Mouse (Mus musculus) neutrophil, adult 5-6 weeks (primary cell): ENCODE data around the gene Acvr2b. TPM values are rescaled to one million over a fixed set of nuclear protein-coding genes. Genes with fewer than 3 reads are reported as not detected.
"Not testable (repeated sequence)": the region's sequence is repeated elsewhere in the genome, so short reads cannot be mapped to it uniquely, and the experiment has no call there.

Experiments
- ATAC-seq: fragments of 151-379, 151-347 bp; 2 replicates; pipeline ENCODE4 v1.8.0; 2017; ENCODE audit warnings: mild to moderate bottlenecking, moderate TSS enrichment; ENCODE audit not compliant: insufficient number of reproducible peaks, poor library complexity, low FRiP score, severe bottlenecking; ENCODE audit errors: extremely low read depth
- total RNA-seq: library from RNA; stranded (forward); fragments of 200-1000 nt; gene quantifications from 2 replicates; pipeline ENCODE4 v1.2.3, GENCODE M21; 2017

The Acvr2b gene
- total RNA-seq: not detected in 2 replicates

DNA sequence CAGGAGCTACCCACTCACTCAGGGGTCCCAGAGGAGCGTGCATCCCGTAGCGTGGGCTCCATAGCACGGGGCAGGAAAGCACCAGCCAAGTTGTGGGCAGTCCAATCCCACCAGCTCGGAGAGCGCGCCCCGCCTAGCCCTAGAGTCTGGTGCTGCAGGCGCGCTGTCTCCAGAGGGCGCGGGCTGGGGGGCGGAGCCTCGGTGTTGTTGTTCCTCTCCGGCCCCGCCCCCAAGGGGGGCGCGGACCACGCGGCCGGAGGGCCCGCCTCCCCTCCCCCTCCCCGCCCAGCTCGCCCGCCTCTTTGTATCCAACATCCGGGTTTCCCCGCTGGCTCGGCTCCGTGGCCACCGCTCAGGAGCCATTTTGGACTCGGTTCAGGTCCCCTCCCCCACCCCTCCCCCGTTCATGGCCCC, at the start of gene Acvr2b:
TSS of gene Acvr2b (plus strand) at position 318 of the 414 bp plus-strand sequence.
- peak; percentile 34; the same call in 1 of the 2 replicates for ATAC-seq

DNA sequence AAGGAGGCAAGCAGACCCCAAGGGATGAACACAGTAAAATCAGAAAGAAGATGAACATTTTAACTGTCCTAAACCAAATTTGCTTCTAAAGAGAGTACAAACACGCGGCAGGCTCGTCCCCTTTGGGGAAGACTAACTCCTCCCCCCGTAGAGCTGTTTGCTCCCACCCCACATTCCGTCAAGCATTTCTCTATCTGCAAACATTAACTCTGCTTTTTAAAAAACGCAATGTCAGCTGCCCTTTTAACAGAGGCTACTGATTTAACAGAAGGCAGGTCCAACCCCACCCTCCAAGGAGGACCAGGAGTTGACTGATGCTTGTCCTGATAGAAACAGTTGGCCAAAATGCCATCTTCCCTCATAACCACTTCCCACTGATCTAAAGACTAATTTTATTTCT, 48.0 kb upstream of the Acvr2b start:
- ATAC-seq: no peak

DNA sequence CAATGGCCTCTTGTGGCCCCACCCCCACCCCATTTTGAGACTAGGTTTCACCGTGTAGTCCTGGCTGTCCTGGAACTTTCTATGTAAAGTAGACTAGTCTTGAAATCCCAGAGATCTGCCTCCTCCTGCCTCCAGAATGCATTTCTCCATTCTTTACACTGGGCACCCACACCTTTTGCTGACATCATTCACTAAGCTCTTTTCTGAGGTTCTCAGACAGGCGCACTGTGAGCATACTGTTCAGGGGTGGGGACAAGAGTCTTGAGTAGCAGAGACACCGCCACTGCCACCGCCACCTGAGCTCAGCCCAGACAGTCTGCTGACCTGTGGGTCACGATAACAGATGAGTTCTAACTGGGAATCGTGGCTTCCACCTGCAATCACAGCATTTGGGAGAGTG, 46.0 kb upstream of the Acvr2b start:
- ATAC-seq: no peak

- peak; percentile 49; the same call in 1 of the 2 replicates for ATAC-seq
Measured at GRCm38 (mm10) chr9:119357331-119358057, 44.4 kb upstream of the Acvr2b start, which contains the start of gene Xylb. Xylb (plus strand) TSS chr9:119357381.

DNA sequence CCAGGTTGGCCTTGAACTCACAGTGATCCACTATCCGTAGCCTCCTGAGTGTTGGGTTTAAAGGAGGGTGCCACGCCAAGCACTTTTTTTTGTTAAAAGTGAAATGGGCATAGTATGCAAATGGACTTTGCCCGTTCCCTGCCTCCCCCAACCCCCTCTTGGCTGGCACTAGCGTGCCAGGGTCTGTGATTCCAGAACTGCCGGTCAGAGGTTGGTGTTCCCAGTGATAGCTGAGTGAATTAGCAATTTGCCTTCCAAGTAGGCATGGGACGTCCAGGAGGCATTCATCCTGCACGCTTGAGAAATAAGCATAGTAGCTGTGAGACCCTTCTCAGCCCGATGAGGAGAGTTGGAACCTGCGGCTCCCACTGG, 43.9 kb upstream of the Acvr2b start:
- ATAC-seq: no peak

DNA sequence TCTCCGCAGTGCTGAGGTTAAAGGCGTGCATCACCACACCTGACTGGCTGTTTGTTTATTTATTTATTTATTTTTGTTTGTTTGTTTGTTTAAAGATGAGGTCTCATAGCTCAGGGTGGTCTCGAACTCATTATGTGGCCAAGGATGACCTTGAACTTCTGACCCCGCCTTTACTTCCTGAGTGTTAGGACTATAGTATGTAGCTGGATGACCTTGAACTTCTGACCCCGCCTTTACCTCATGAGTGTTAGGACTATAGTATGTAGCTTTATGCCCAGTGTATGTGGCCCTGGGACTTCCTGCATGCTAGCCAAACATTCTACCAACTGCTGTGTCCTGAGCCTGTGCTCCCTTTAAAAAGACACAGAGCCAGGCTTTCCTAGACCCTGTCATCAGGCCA, 40.5 kb upstream of the Acvr2b start:
- no peak for ATAC-seq

DNA sequence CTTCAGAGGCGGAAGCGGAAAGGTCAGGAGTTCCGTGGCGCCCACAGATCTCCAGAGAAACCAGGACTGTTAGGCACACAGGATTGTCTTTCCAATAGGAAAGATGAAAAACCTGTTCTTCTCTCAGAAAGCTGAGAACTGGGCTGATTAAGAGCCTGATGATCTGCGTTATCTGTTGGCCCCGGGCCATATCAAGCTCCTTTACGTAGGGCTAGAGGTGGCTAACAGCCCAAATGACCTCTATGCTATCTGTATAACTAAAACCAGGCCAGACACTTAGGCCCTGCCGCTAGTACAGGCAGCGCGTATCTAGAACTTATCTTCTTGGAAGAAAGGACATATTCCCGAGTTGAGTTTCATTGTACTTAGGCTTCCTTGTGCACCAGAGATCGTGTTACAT, 38.7 kb upstream of the Acvr2b start:
- ATAC-seq: no peak

DNA sequence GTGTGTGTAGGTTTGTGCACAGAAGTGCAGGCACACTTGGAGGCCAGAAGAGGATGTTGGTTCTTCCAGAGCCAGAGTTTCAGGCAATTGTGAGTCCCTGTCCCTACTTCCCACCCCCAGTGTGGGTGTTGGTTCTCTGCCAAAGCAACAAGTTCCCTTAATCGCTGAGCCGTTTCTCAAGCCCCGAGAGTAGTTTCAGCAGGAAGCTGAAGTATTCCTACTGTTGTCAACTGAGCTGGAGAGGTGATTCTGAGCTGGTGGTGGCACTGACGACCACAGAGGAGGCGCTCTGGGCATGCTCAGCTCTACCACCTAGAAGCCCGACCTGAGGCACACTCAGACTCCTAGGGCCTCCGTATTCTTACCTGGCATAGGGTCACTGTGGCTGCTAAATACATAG, 36.6 kb upstream of the Acvr2b start, which contains the start of gene Slc22a14:
TSS of gene Slc22a14 (minus strand) at position 270 of the 400 bp plus-strand sequence.
- no peak for ATAC-seq

GRCm38 (mm10) chr9:119368367-119368766, 33.6 kb upstream of the Acvr2b start:
- ATAC-seq: no peak

DNA sequence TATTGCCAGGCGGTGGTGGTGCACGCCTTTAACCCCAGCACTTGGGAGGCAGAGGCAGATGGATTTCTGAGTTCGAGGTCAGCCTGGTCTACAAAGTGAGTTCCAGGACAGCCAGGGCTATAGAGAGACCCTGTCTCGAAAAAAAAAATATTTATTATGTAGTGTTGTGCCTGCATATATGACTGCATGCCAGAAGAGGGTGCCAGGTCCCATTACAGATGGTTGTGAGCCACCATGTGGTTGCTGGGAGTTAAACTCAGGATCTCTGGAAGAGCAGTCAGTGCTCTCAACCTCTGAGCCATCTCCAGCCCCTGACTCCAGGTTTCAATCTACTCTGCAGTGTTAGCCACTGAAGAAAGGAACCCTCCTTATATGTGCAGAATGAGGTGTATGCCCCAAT, 31.1 kb upstream of the Acvr2b start:
- not testable (repeated sequence) for ATAC-seq

DNA sequence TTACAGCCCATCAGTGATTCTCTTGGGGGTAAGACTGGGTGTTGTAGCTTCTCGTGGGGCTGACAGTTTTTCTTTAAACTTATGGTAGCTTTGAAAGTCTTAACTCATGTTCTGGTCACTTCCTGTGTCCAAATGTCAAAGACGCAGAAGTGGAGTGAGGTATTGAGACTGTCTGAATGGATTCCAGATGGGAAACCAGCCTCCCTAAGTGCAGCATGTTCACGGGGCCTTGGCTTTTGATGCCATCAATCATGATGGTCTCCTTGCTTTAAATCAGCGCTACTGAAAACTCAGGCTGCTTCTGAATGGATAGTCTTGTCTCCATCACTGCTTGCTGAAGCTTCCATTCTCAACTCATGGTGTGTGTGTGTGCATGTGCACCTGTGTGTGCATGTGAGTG, 30.7 kb upstream of the Acvr2b start:
- ATAC-seq: no peak

GRCm38 (mm10) chr9:119375008-119375407, 26.9 kb upstream of the Acvr2b start:
- no peak for ATAC-seq

DNA sequence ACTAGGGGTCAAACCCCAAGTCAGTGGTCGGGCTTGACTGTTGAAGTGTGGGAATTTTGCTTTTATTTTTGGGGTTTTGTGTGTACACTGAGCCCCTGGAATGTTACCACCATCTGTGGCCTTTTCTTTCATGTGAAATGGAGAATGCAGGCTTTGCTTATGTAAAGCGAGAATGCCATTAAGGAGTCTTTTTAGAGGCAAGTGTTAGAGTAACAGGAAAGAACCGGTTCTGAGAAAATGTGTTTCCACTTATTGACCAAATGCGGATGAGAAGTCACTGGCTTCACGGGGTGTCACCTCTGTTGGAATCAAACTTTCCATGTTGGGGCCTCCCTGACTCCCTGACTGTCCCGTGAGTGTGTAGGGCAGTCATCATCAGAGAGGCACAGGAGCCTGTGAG, 26.4 kb upstream of the Acvr2b start:
- ATAC-seq: no peak

DNA sequence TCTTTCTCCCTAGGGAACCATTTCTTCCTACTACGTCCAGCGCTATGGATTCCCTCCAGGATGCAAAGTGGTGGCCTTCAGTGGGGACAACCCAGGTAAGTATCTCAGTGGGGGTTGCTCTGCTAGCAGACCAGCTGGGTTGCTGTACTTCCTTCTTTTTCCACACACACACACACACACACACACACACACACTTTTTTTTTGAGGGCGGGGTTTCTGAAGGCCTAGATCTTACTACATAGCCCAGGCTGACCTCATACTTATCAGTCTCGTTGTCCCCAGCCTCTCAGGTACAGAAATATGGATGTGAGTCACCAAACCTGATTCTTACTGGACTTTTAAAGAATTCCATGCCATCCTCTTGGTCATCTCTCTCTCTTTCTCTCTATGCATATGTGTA, 23.7 kb upstream of the Acvr2b start:
- ATAC-seq: no peak

GRCm38 (mm10) chr9:119382603-119383002, 19.3 kb upstream of the Acvr2b start:
- no peak for ATAC-seq

- no peak for ATAC-seq
Measured at GRCm38 (mm10) chr9:119388956-119389355, 13.0 kb upstream of the Acvr2b start.

DNA sequence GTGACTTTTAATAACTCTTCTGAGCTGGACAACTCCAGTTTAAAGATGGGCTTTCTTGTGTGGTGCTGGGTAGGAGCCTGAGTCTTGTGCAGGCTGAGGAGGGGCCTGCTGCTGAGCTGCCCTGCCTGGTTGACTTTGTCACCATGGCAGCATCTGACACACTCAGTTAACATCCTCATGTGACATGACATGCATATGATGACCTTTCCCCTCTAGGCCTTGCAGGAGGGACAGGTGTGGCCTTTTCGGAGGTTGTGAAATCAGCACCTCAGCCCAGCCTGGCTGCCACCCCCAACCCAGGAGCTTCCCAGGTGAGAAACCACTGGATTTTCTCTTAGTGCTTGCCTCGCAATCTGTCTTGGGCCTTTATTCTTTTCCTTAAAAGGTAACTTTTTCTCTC, 11.7 kb upstream of the Acvr2b start:
- ATAC-seq: no peak

GRCm38 (mm10) chr9:119394808-119395207, 7.1 kb upstream of the Acvr2b start:
- ATAC-seq: no peak

GRCm38 (mm10) chr9:119401351-119401750, 567 bp upstream of the Acvr2b start:
- ATAC-seq: no peak

- no peak for ATAC-seq
Measured at GRCm38 (mm10) chr9:119402253-119403235, 626 bp downstream of the Acvr2b start.
